Mouse (Mus musculus) forebrain, embryonic 16.5 days (tissue): Measurements from ENCODE around the gene Gm42372. TPM values are rescaled to one million over a fixed set of nuclear protein-coding genes. Genes with fewer than 3 reads are reported as not detected.
A peak's percentile ranks its signal among the peaks of the same experiment; 100 is the strongest.

Source experiments
- ATAC-seq: fragments of 200-750 bp; cut with Nextera tagmentation; 2 replicates; pipeline ENCODE4 v1.8.0; 2017; ENCODE audit warnings: mild to moderate bottlenecking, moderate library complexity
- H3K27ac ChIP-seq: fragments of 300-500 bp; sonication (generic); 2 replicates; pipeline ENCODE4 v1.5.1; 2014; ENCODE audit warnings: low read length, control low read depth
- H3K27me3 ChIP-seq: fragments of 300-500 bp; sonication (generic); replicated peaks from 2 replicates; pipeline ENCODE4 v1.6.1; 2014; ENCODE audit warnings: low read length; ENCODE audit not compliant: control insufficient read depth, insufficient read depth
- H3K36me3 ChIP-seq: fragments of 300-500 bp; sonication (generic); 2 replicates; pipeline ENCODE4 v1.6.1; 2014; ENCODE audit not compliant: control insufficient read depth, insufficient read depth
- H3K4me1 ChIP-seq: fragments of 300-500 bp; sonication (generic); replicated peaks from 2 replicates; pipeline ENCODE4 v1.6.1; 2014; ENCODE audit warnings: low read length; ENCODE audit not compliant: control insufficient read depth, insufficient read depth
- H3K4me2 ChIP-seq: fragments of 300-500 bp; sonication (generic); 2 replicates; pipeline ENCODE4 v1.6.1; 2014; ENCODE audit warnings: mild to moderate bottlenecking, low read length, control low read depth
- H3K4me3 ChIP-seq: fragments of 300-500 bp; sonication (generic); replicated peaks from 2 replicates; pipeline ENCODE4 v1.5.1; 2014; ENCODE audit warnings: mild to moderate bottlenecking, low read length, control low read depth
- H3K9ac ChIP-seq: fragments of 300-500 bp; sonication (generic); replicated peaks from 2 replicates; pipeline ENCODE4 v1.6.1; 2014; ENCODE audit warnings: low read depth, low read length, control low read depth
- H3K9me3 ChIP-seq: fragments of 300-500 bp; sonication (generic); 2 replicates; pipeline ENCODE4 v1.6.1; 2016; ENCODE audit warnings: low read length; ENCODE audit not compliant: control insufficient read depth
- WGBS: fragments of 180-500 bp; shearing (Covaris S2); extraction: QIAGEN DNeasy Blood & Tissue Kit; methylation state at CpG from one replicate; pipeline ENCODE4 v1.1.7; 2014; 5-methylcytosine and 5-hydroxymethylcytosine counted together
- polyA plus RNA-seq: library from polyadenylated mRNA; unstranded; fragments of >200 nt; fragmentation: Nextera tagmentation; extraction: Ambion mirVana; gene quantifications from 2 replicates; pipeline ENCODE4 v1.2.1, GENCODE M21; 2015

Gene Gm42372
- polyA plus RNA-seq, 1 experiment from 2014 or later, result 4.1 TPM

DNA sequence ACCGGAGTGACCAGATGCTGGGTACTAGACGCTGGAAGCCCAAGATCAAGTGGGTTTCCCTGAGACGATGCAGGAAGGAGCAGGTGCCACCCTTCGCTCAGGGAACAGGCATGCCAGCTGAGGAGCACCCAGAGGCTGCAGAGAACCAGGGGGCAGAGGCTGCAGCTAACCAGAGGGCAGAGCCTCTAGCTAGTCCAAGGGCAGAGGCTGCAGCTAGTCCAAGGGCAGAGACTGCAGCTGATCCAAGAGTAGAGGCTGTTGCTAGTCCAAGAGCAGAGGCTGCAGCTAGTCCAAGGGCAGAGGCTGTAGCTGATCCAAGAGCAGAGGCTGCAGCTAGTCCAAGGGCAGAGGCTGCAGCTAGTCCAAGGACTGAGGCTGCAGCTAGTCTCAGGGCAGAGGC lies 12.5 kb downstream of the Gm42372 start:
- Histone ChIP-seq H3K9me3 (no peaks in the 10 kb centered on the region), H3K27me3 (no peaks in the 10 kb centered on the region), H3K9ac (no peak overlapping the region; the same call in 1 of the 2 replicates), H3K36me3 (no peaks in the 10 kb centered on the region), H3K4me3 (no peak overlapping the region), H3K4me1 (peaks cover 24% of the 10 kb centered on the region), H3K4me2 (peak overlapping the region; percentile 48), H3K27ac (no peak overlapping the region)
- ATAC-seq, result no peak
- 82% methylated on average over 4 of the region's 4 CpGs for WGBS

DNA sequence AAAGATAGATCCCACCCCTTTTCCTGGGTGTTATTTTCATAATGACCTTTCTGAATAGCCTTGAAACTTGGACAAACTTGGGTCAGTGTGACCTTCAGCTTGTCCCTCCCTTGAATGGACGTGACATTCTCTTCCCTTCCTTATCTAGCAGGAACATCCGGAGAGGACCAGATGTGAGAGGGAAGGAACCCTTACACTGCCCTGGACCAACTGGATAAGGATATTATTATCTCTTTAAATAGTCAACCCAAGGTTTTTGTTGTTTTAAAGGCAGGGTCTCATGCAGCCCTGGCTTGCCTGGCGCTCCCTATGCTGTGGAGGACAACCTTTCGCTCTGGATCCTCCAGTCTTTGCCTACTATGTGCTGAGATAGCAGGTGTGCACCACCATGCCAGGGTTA lies 16.3 kb downstream of the Gm42372 start:
- Histone ChIP-seq H3K9ac (no peak overlapping the region), H3K9me3 (no peaks in the 10 kb centered on the region), H3K27me3 (no peaks in the 10 kb centered on the region), H3K36me3 (no peaks in the 10 kb centered on the region), H3K4me3 (no peak overlapping the region), H3K4me1 (peaks cover 7% of the 10 kb centered on the region), H3K27ac (no peak overlapping the region), H3K4me2 (no peak overlapping the region)
- WGBS, result 73% methylated on average over 4 of the region's 4 CpGs
- no peak for ATAC-seq

DNA sequence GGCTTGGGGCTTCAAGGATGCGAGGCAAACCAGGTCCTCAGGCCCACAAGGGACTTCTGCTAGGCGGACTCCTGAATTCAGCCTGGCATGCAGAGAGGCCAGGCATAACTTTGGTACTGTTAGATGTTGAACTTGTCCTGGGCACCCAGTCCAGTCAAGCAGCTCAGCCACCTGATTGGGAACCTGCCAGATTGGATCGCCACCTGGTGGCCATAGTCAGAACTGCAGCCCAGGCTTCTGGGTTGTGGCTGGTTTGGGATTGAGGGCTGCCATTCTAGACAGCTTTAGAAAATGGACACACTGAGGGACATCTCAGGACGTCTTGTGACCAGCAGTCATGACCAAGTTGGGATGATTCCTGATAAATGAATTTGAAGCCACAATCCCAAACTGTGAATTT lies 16.8 kb downstream of the Gm42372 start:
- 18% methylated on average over 4 of the region's 4 CpGs for WGBS

DNA sequence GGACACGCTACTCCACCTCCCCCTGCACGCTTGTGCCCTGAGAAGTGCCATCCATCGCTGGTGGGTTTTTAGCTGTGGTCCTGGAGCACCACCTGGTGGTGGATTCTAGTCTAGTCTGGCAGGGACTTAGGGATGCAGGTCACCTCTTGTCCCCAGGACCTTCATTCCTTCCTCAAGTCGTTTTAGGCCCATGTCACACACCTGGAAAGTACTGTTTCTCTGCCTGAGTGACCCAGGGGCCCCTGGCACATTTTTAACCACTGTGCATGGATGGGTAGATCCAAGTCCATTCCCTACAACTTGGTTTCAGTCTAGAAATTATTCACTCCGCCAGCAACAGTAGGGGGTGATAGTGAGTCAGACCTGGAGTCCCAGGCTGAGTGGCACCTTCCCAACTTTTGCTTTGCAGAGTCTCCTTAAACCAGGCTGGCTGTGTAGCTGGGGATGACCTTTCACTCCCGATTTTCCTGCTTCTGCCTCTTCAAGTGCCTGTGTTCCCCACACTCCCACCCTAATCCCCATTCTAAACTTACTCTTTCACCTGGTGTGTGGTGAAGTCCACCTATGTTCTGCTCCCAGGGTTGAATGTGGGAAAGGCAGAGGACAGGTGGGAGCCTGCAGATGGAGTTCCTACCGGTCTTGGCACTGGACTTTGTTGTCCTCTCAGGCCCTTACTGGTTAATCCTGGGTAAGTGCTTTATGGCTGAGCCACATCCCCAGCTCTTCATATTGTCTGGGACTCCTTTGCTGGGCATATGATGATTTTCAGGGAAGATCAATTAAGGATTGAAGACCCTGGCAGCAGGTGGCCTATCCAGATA lies 19.7 kb downstream of the Gm42372 start:
- peaks cover 12% of the 10 kb centered on the region; the same call in 1 of the 2 replicates for H3K36me3 ChIP-seq
- peak; percentile 78 for ATAC-seq
- no peak overlapping the region for H3K4me3 ChIP-seq
- no peaks in the 10 kb centered on the region for H3K9me3 ChIP-seq
- no peaks in the 10 kb centered on the region for H3K4me1 ChIP-seq
- 10% methylated on average over 7 of the region's 7 CpGs for WGBS
- no peak overlapping the region for H3K27ac ChIP-seq
- H3K27me3 ChIP-seq, result no peaks in the 10 kb centered on the region
- H3K9ac ChIP-seq, result no peak overlapping the region
- no peak overlapping the region for H3K4me2 ChIP-seq

More for the DNA sequence above, 16.8 kb downstream of the Gm42372 start:
- Histone ChIP-seq H3K4me2 (no peak overlapping the region), H3K9ac (no peak overlapping the region), H3K36me3 (no peaks in the 10 kb centered on the region; the same call in 1 of the 2 replicates), H3K4me1 (peaks cover 3% of the 10 kb centered on the region), H3K4me3 (no peak overlapping the region), H3K27ac (no peak overlapping the region), H3K27me3 (no peaks in the 10 kb centered on the region), H3K9me3 (no peaks in the 10 kb centered on the region)
- no peak; the same call in 1 of the 2 replicates for ATAC-seq

DNA sequence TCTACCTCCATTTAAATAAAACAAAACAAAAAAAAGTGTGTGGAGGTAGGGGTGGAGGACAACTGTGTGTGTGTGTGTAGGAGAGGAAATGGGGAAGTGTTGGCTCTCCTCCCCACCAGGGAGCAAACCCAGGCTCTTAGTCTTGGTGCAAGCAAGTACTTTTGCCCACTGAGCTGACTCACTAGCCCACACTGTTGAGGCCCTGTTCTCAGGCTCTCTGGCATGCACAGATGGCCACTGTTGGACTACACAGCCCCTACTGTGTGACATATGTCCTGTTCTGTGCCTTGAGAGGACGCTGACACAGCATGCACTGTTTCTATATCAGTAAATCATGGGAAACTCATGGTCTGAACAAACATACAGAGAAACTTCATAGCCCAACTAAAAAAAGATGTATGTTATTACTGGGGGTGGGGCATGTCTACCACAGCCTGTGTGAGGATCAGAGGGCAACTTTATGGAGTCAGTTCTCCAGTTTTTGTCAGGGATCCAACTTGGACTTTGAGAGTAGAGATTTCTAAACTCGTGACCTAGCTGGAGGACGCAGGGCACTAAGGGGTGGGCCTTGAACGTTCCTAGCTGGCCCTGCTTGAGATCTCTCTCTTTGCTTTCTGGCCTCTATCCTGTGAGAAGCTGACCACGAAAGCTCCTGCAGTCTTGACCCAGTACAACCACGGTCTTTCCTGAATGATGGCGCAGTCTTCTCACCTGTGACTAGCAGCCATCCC lies 20.5 kb downstream of the Gm42372 start:
- H3K4me3 ChIP-seq, result no peak overlapping the region
- no peak overlapping the region for H3K27ac ChIP-seq
- no peak for ATAC-seq
- H3K4me2 ChIP-seq, result no peak overlapping the region
- H3K4me1 ChIP-seq, result no peaks in the 10 kb centered on the region
- WGBS, result 85% methylated on average over 7 of the region's 7 CpGs
- no peak overlapping the region for H3K9ac ChIP-seq
- H3K27me3 ChIP-seq, result no peaks in the 10 kb centered on the region
- H3K9me3 ChIP-seq, result no peaks in the 10 kb centered on the region
- peaks cover 14% of the 10 kb centered on the region; the same call in 1 of the 2 replicates for H3K36me3 ChIP-seq

DNA sequence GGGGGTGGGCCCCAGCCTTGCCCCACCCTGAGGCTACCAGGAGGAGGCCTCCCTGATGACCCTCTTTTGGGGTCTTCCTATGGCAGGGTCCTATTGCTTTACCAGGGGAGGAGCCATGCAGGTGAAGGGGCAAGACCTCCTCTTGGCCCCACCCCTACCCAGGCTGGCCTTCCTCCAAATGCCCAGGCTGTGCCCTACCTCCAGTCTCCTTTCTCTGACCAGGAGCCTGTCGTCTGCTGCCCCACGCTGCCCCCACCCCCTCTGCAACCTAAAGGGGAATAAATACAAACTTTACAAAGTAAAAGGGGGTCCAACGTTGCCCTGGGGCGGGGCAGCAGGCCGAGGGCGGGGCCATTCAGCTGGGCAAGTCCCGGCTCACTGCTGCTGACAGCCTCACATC lies 21.8 kb downstream of the Gm42372 start:
- no peak for ATAC-seq
- H3K27me3 ChIP-seq, result no peaks in the 10 kb centered on the region
- no peak overlapping the region for H3K4me2 ChIP-seq
- H3K4me1 ChIP-seq, result no peaks in the 10 kb centered on the region
- peaks cover 19% of the 10 kb centered on the region for H3K36me3 ChIP-seq
- H3K4me3 ChIP-seq, result no peak overlapping the region
- no peak overlapping the region for H3K27ac ChIP-seq
- H3K9ac ChIP-seq, result no peak overlapping the region
- H3K9me3 ChIP-seq, result no peaks in the 10 kb centered on the region
- WGBS, result 83% methylated on average over 7 of the region's 7 CpGs

DNA sequence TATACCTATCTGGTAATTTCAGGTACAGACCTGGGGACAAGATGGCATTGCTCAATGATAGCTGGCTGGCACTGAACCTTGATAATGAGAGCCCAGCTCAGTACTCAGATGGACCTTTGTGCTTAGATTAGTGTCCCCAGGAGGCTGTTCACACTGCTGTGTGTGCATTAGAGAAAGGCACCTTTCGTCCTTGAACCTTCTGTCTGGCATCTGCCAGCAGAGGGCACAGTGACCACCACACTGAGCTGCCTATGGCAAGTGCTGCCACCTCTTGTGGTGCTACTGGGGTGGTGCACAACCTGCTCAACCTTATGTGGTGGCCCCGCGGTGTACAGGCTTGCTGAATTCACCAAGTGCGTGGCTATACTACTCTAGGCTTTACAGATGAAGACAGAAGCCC lies 24.4 kb downstream of the Gm42372 start:
- Histone ChIP-seq H3K4me3 (no peak overlapping the region), H3K27ac (no peak overlapping the region), H3K9me3 (no peaks in the 10 kb centered on the region), H3K4me1 (no peaks in the 10 kb centered on the region), H3K4me2 (no peak overlapping the region), H3K36me3 (peaks cover 24% of the 10 kb centered on the region), H3K9ac (no peak overlapping the region), H3K27me3 (no peaks in the 10 kb centered on the region)
- ATAC-seq, result no peak
- WGBS, result 87% methylated on average over 4 of the region's 4 CpGs

DNA sequence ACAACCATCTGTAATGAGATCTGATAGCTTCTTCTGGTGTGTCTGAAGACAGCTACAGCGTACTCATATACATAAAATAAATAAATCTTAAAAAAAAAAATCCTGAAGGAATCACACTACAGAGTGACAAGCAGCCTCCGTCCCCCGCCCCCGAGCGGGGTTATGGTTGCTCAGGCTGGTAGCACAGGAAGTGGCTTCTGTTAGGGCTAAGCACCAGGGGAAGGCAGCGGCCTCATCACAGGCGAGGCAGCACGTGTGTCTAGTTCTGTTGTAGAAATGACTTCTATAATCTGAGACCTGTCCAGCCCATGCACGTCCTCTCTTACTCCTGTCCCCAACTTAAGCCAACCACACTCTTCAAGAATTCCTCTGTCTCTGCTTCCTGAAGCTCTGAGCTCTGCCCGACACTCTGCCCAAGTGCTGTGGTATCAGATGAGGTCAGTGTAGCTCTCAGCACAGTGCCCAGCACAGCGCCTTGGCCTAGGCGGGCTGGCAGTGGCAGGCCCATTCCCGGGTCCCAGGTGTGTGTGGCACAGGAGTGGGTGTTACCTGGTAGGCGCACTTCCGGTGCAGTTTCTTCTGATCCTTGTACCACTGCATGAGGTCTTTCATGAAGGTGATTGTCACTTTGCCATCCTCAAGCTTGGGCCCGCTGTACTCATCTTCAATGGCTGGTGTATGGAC lies 26.6 kb downstream of the Gm42372 start:
- peaks cover 37% of the 10 kb centered on the region for H3K36me3 ChIP-seq
- WGBS, result 93% methylated on average over 16 of the region's 16 CpGs
- no peak overlapping the region for H3K4me3 ChIP-seq
- ATAC-seq, result no peak
- H3K27me3 ChIP-seq, result no peaks in the 10 kb centered on the region
- H3K27ac ChIP-seq, result no peak overlapping the region
- H3K4me2 ChIP-seq, result no peak overlapping the region
- H3K4me1 ChIP-seq, result no peaks in the 10 kb centered on the region
- H3K9me3 ChIP-seq, result no peaks in the 10 kb centered on the region
- no peak overlapping the region for H3K9ac ChIP-seq

DNA sequence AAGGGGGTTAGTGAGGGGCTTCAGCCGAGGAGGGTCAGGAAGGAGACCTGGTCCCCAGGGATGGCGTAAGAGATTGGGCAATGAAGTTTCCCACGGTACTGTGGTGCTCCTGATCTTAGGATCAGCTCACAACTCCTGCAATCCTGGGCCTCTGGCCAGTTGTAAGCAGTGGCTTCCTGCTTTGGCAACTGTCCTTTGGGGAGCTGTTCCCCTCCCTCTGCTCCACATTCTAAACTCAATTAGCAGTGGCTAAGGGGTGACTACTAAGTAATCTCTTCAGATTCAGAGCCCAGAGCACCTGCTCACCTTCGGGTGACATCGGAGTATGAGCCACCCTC lies 27.1 kb downstream of the Gm42372 start:
- Histone ChIP-seq H3K4me1 (no peaks in the 10 kb centered on the region), H3K27ac (no peak overlapping the region), H3K9ac (no peak overlapping the region), H3K4me3 (no peak overlapping the region), H3K27me3 (no peaks in the 10 kb centered on the region), H3K4me2 (no peak overlapping the region), H3K36me3 (peaks cover 39% of the 10 kb centered on the region), H3K9me3 (no peaks in the 10 kb centered on the region)
- ATAC-seq, result no peak
- WGBS, result 88% methylated on average over 5 of the region's 5 CpGs
